Mouse (Mus musculus) CH12.LX (cell line): ENCODE data around the gene Rab12.

Experiments used
- CHD1 ChIP-seq: IDR thresholded peaks from 2 replicates; pipeline ENCODE4 v1.6.1; 2012; ENCODE audit warnings: low read depth, low read length, improper control_type of control experiment, inconsistent platforms
- CTCF ChIP-seq, 2 experiments: IDR thresholded peaks in 1 of 2; conservative IDR thresholded peaks in 1 of 2; 2 replicates each; pipeline ENCODE4 v1.5.1; 2011 to 2012; ENCODE audit warnings: low read depth in 2 of 2, low read length in 2 of 2, improper control_type of control experiment in 1 of 2, inconsistent platforms in 1 of 2, mild to moderate bottlenecking in 1 of 2, moderate library complexity in 1 of 2
- EP300 ChIP-seq: IDR thresholded peaks from 2 replicates; pipeline ENCODE4 v1.6.1; 2011; ENCODE audit warnings: low read length, improper control_type of control experiment
- MAX ChIP-seq: IDR thresholded peaks from 2 replicates; pipeline ENCODE4 v1.6.1; 2011; ENCODE audit warnings: low read length, improper control_type of control experiment
- MAZ ChIP-seq: IDR thresholded peaks from 2 replicates; pipeline ENCODE4 v1.6.1; 2012; ENCODE audit warnings: low read depth, mild to moderate bottlenecking, inconsistent platforms, low read length, improper control_type of control experiment, moderate library complexity
- MYC ChIP-seq: IDR thresholded peaks from 2 replicates; pipeline ENCODE4 v1.6.1; 2011; ENCODE audit warnings: low read depth, mild to moderate bottlenecking, improper control_type of control experiment, low read length
- POLR2A ChIP-seq: IDR thresholded peaks from 2 replicates; pipeline ENCODE4 v1.6.1; 2011; ENCODE audit warnings: low read depth, mild to moderate bottlenecking, improper control_type of control experiment, low read length
- RAD21 ChIP-seq: IDR thresholded peaks from 2 replicates; pipeline ENCODE4 v1.6.1; 2011; ENCODE audit warnings: low read depth, mild to moderate bottlenecking, low read length, improper control_type of control experiment, moderate library complexity
- TBP ChIP-seq: conservative IDR thresholded peaks from 2 replicates; pipeline ENCODE4 v1.6.1; 2011; ENCODE audit warnings: low read depth, low read length, improper control_type of control experiment
- UBTF ChIP-seq: IDR thresholded peaks from 2 replicates; pipeline ENCODE4 v1.6.1; 2012; ENCODE audit warnings: low read depth, mild to moderate bottlenecking, inconsistent platforms, low read length, improper control_type of control experiment, moderate library complexity
- ZMIZ1 ChIP-seq: IDR thresholded peaks from 2 replicates; pipeline ENCODE4 v1.6.1; 2012; ENCODE audit warnings: low read depth, mild to moderate bottlenecking, inconsistent platforms, low read length, improper control_type of control experiment

GRCm38 (mm10) chr17:66552690-66553089 lies 33.2 kb upstream of the Rab12 start:
- no peak for TF ChIP-seq CHD1
- no peak for TF ChIP-seq POLR2A
- no peak for TF ChIP-seq CTCF (conservative IDR thresholded peaks at IDR 0.05 in 1 of 2, IDR thresholded peaks at IDR 0.05 in 1 of 2; ENCODE audit: low read depth in 2 of 2, low read length in 2 of 2)
- TF ChIP-seq EP300 = no peak
- TF ChIP-seq RAD21 = no peak
- no peak for TF ChIP-seq MAX
- no peak for TF ChIP-seq TBP
- no peak for TF ChIP-seq MAZ
- no peak for TF ChIP-seq UBTF
- no peak for TF ChIP-seq MYC
- TF ChIP-seq ZMIZ1 = no peak
